Mouse (Mus musculus): ENCODE data around the gene Dennd6b.

GRCm38 (mm10) chr15:89177576-89178259 is 18.6 kb downstream of the Dennd6b start:
- no peak for TF ChIP-seq CTCF (IDR thresholded peaks at IDR 0.05)
- no peak for TF ChIP-seq POLR2A (IDR thresholded peaks at IDR 0.05; ENCODE audit: insufficient read depth, low read depth, low read length)
- TF ChIP-seq EP300 (IDR thresholded peaks at IDR 0.05; ENCODE audit: insufficient read depth, low read depth, low read length), result no peak

All from heart, adult 2 months (tissue).